Mouse (Mus musculus) thymus, adult 2 months (tissue): ENCODE measurements around the gene Spata6. TPM values are rescaled to one million over a fixed set of nuclear protein-coding genes. Genes with fewer than 3 reads are reported as not detected.

Source experiments
- DNase-seq: peaks from one replicate; pipeline ENCODE4 v3.0.0; 2021
- H3K27ac ChIP-seq: fragments of 200-500 bp; 2 replicates; pipeline ENCODE4 v1.5.1; 2012; ENCODE audit warnings: low read length, control low read depth; ENCODE audit not compliant: control insufficient read depth, insufficient read depth
- H3K27me3 ChIP-seq: fragments of 200-500 bp; 2 replicates; pipeline ENCODE4 v1.6.1; 2012; ENCODE audit warnings: mild to moderate bottlenecking, low read length, moderate library complexity, mixed read lengths; ENCODE audit not compliant: control insufficient read depth, insufficient read depth
- H3K36me3 ChIP-seq: fragments of 200-500 bp; 2 replicates; pipeline ENCODE4 v1.6.1; 2012; ENCODE audit warnings: mild to moderate bottlenecking, low read length, moderate library complexity; ENCODE audit not compliant: control insufficient read depth, insufficient read depth
- H3K4me1 ChIP-seq: fragments of 200-500 bp; replicated peaks from 2 replicates; pipeline ENCODE4 v1.6.1; 2012; ENCODE audit warnings: low read length; ENCODE audit not compliant: control insufficient read depth, insufficient read depth
- H3K4me3 ChIP-seq: fragments of 200-500 bp; 2 replicates; pipeline ENCODE4 v1.5.1; 2012; ENCODE audit warnings: mild to moderate bottlenecking, low read length, control low read depth, moderate library complexity; ENCODE audit not compliant: control insufficient read depth, insufficient read depth
- CTCF ChIP-seq: fragments of 200-500 bp; IDR thresholded peaks from 2 replicates; pipeline ENCODE4 v1.5.1; 2012; ENCODE audit warnings: mild to moderate bottlenecking, control low read depth, low read length, moderate library complexity, borderline replicate concordance; ENCODE audit not compliant: control insufficient read depth, poor library complexity, insufficient read depth; ENCODE audit errors: extremely low read depth
- POLR2A ChIP-seq: fragments of 200-500 bp; IDR thresholded peaks from 2 replicates; pipeline ENCODE4 v1.6.1; 2012; ENCODE audit warnings: mild to moderate bottlenecking, low read length, control low read depth, moderate library complexity; ENCODE audit not compliant: control insufficient read depth, poor library complexity, insufficient read depth; ENCODE audit errors: extremely low read depth
- WGBS: fragments of 180-500 bp; shearing (Covaris S2); methylation state at CpG from one replicate; pipeline ENCODE4 v1.1.7; 2018; 5-methylcytosine and 5-hydroxymethylcytosine counted together
- polyA plus RNA-seq: library from polyadenylated mRNA; depleted of rRNA; stranded (reverse); fragments of >200 nt; gene quantifications from 2 replicates; pipeline ENCODE4 v1.2.3, GENCODE M21; 2012; rRNA removed

Gene Spata6
- polyA plus RNA-seq, 1 experiment: 50.4 TPM

GRCm38 (mm10) chr4:111799892-111800291, 80.1 kb downstream of the Spata6 start:
- TF ChIP-seq POLR2A (no peak), CTCF (no peak)
- Histone ChIP-seq H3K27me3 (no peaks in the 10 kb centered on the region), H3K27ac (no peak overlapping the region), H3K36me3 (no peaks in the 10 kb centered on the region), H3K4me1 (no peaks in the 10 kb centered on the region), H3K4me3 (no peak overlapping the region)
- DNase-seq: no peak
- 96% methylated on average over 3 of the region's 3 CpGs for WGBS

GRCm38 (mm10) chr4:111803164-111803563, 83.4 kb downstream of the Spata6 start:
- no peaks in the 10 kb centered on the region for H3K27me3 ChIP-seq
- no peak overlapping the region for H3K4me3 ChIP-seq
- H3K4me1 ChIP-seq: no peaks in the 10 kb centered on the region
- H3K36me3 ChIP-seq: 0 out of 2 replicates have a peak, but pooled peaks cover 4% of the 10 kb centered on the region
- TF ChIP-seq CTCF (no peak), POLR2A (no peak)
- H3K27ac ChIP-seq: no peak overlapping the region
- 98% methylated on average over 2 of the region's 2 CpGs for WGBS
- DNase-seq: no peak

GRCm38 (mm10) chr4:111817478-111817877, 97.7 kb downstream of the Spata6 start:
- Histone ChIP-seq H3K27me3 (no peaks in the 10 kb centered on the region), H3K36me3 (no peaks in the 10 kb centered on the region), H3K27ac (no peak overlapping the region; the same call in 1 of the 2 replicates), H3K4me1 (peaks cover 10% of the 10 kb centered on the region), H3K4me3 (no peak overlapping the region)
- no peak for TF ChIP-seq POLR2A
- TF ChIP-seq CTCF: no peak
- WGBS: 3% methylated on average over 4 of the region's 4 CpGs
- peak; percentile 56 for DNase-seq

- H3K27me3 ChIP-seq: no peaks in the 10 kb centered on the region
- H3K27ac ChIP-seq: no peak overlapping the region
- TF ChIP-seq CTCF: no peak
- TF ChIP-seq POLR2A: no peak
- H3K4me3 ChIP-seq: no peak overlapping the region
- DNase-seq: no peak
- no peaks in the 10 kb centered on the region for H3K36me3 ChIP-seq
- 99% methylated on average over 6 of the region's 6 CpGs for WGBS
- H3K4me1 ChIP-seq: no peaks in the 10 kb centered on the region
Measured at GRCm38 (mm10) chr4:111838882-111839281, 119.1 kb downstream of the Spata6 start.

GRCm38 (mm10) chr4:111852626-111853025, 132.8 kb downstream of the Spata6 start:
- H3K27me3 ChIP-seq: no peaks in the 10 kb centered on the region
- TF ChIP-seq POLR2A (no peak), CTCF (no peak)
- no peaks in the 10 kb centered on the region for H3K36me3 ChIP-seq
- no peak overlapping the region for H3K4me3 ChIP-seq
- DNase-seq: no peak
- H3K27ac ChIP-seq: no peak overlapping the region
- H3K4me1 ChIP-seq: no peaks in the 10 kb centered on the region

- 92% methylated on average over 5 of the region's 5 CpGs for WGBS
- no peak for DNase-seq
- TF ChIP-seq CTCF: no peak
- TF ChIP-seq POLR2A: no peak
Measured at GRCm38 (mm10) chr4:111866701-111867100, 146.9 kb downstream of the Spata6 start.

GRCm38 (mm10) chr4:111867743-111868401, 148.1 kb downstream of the Spata6 start:
- DNase-seq: no peak
- WGBS: 91% methylated on average over 2 of the region's 2 CpGs
- H3K4me3 ChIP-seq: no peak overlapping the region
- no peaks in the 10 kb centered on the region for H3K27me3 ChIP-seq
- no peaks in the 10 kb centered on the region for H3K36me3 ChIP-seq
- no peak for TF ChIP-seq POLR2A
- no peaks in the 10 kb centered on the region for H3K4me1 ChIP-seq
- no peak overlapping the region for H3K27ac ChIP-seq

More at GRCm38 (mm10) chr4:111866701-111867100, 146.9 kb downstream of the Spata6 start:
- Histone ChIP-seq H3K27ac (no peak overlapping the region), H3K4me1 (no peaks in the 10 kb centered on the region), H3K4me3 (no peak overlapping the region), H3K27me3 (no peaks in the 10 kb centered on the region), H3K36me3 (no peaks in the 10 kb centered on the region)

Other genes with a start within 250 kb of the Spata6 start
- 20.8 and 104 TPM in 2 replicates for gene Slc5a9, start 182.9 kb downstream of the Spata6 start, polyA plus RNA-seq
- gene Skint8, start 199.4 kb downstream of the Spata6 start, polyA plus RNA-seq: 0.92 and 2.1 TPM in 2 replicates